Mouse (Mus musculus): Measurements from ENCODE around the gene S1pr3. TPM values are rescaled to one million over a fixed set of nuclear protein-coding genes. Genes with fewer than 3 reads are reported as not detected.

Gene S1pr3
- total RNA-seq (2021), result 10 to 100 TPM; 17.9 to 18.4 TPM
- long read RNA-seq, experiment 1, full-length matches to known transcripts, result 29 of 38 reads
- long read RNA-seq, experiment 1, partial matches to known transcripts, result 0 of 38 reads
- long read RNA-seq, experiment 1, other reads (novel, unspliced or antisense), result 9 of 38 reads
- long read RNA-seq, experiment 2, full-length matches to known transcripts, result 32 of 42 reads
- long read RNA-seq, experiment 2, partial matches to known transcripts, result 0 of 42 reads
- long read RNA-seq, experiment 2, other reads (novel, unspliced or antisense), result 10 of 42 reads

GRCm38 (mm10) chr13:51408519-51409001 lies at the start of gene S1pr3:
Gene S1pr3 (plus strand): TSS chr13:51408639.
- intact Hi-C loops (cut with DNase I), result loop anchor here (5.0 kb wide), 2 partner anchors 76 to 96 kb away; no protein-coding TSS in a partner anchor
- DNase-seq, result peak; percentile 77

- no peak for DNase-seq
- intact Hi-C loops (cut with DNase I), result no loop called here
Measured at GRCm38 (mm10) chr13:51360441-51360962, 47.9 kb upstream of the S1pr3 start.

GRCm38 (mm10) chr13:51363390-51363789 lies 45.0 kb upstream of the S1pr3 start:
- intact Hi-C loops (cut with DNase I), result no loop called here
- DNase-seq, result no peak

GRCm38 (mm10) chr13:51363985-51364384 lies 44.5 kb upstream of the S1pr3 start:
- intact Hi-C loops (cut with DNase I), result no loop called here
- DNase-seq, result no peak

- no peak for DNase-seq
- intact Hi-C loops (cut with DNase I), result no loop called here
Measured at GRCm38 (mm10) chr13:51365191-51365590, 43.2 kb upstream of the S1pr3 start.

GRCm38 (mm10) chr13:51368346-51368745 lies 40.1 kb upstream of the S1pr3 start:
- intact Hi-C loops (cut with DNase I), result no loop called here
- DNase-seq, result no peak

GRCm38 (mm10) chr13:51369354-51369753 lies 39.1 kb upstream of the S1pr3 start:
- intact Hi-C loops (cut with DNase I), result no loop called here
- DNase-seq, result no peak

GRCm38 (mm10) chr13:51373086-51373485 lies 35.4 kb upstream of the S1pr3 start:
- intact Hi-C loops (cut with DNase I), result no loop called here
- DNase-seq, result no peak

GRCm38 (mm10) chr13:51374026-51374807 lies 34.2 kb upstream of the S1pr3 start:
- peak; percentile 51 for DNase-seq
- intact Hi-C loops (cut with DNase I), result no loop called here

GRCm38 (mm10) chr13:51378126-51378525 lies 30.3 kb upstream of the S1pr3 start:
- intact Hi-C loops (cut with DNase I), result no loop called here
- DNase-seq, result no peak

GRCm38 (mm10) chr13:51379596-51379995 lies 28.8 kb upstream of the S1pr3 start:
- no peak for DNase-seq
- intact Hi-C loops (cut with DNase I), result no loop called here

- intact Hi-C loops (cut with DNase I), result no loop called here
- no peak for DNase-seq
Measured at GRCm38 (mm10) chr13:51381498-51381897, 26.9 kb upstream of the S1pr3 start.

GRCm38 (mm10) chr13:51384899-51385298 lies 23.5 kb upstream of the S1pr3 start:
- DNase-seq, result no peak
- intact Hi-C loops (cut with DNase I), result no loop called here

- no peak for DNase-seq
- intact Hi-C loops (cut with DNase I), result no loop called here
Measured at GRCm38 (mm10) chr13:51387908-51388307, 20.5 kb upstream of the S1pr3 start.

GRCm38 (mm10) chr13:51390398-51390797 lies 18.0 kb upstream of the S1pr3 start:
- intact Hi-C loops (cut with DNase I), result no loop called here
- DNase-seq, result no peak

- intact Hi-C loops (cut with DNase I), result no loop called here
- no peak for DNase-seq
Measured at GRCm38 (mm10) chr13:51391359-51391916, 17.0 kb upstream of the S1pr3 start.

GRCm38 (mm10) chr13:51392256-51392655 lies 16.2 kb upstream of the S1pr3 start:
- intact Hi-C loops (cut with DNase I), result no loop called here
- DNase-seq, result no peak

- DNase-seq, result no peak
- intact Hi-C loops (cut with DNase I), result no loop called here
Measured at GRCm38 (mm10) chr13:51397861-51398260, 10.6 kb upstream of the S1pr3 start.

- no peak for DNase-seq
- intact Hi-C loops (cut with DNase I), result no loop called here
Measured at GRCm38 (mm10) chr13:51399562-51399961, 8.9 kb upstream of the S1pr3 start.

GRCm38 (mm10) chr13:51400186-51400719 lies 8.2 kb upstream of the S1pr3 start:
- intact Hi-C loops (cut with DNase I), result no loop called here
- DNase-seq, result no peak

All from heart, postnatal 14 days (tissue).